In genomic region chr16:14951894-14952293, GRCm38 (mm10) we compare ENCODE assay signal across 24 mouse cellular contexts. TPM values are rescaled to one million over a fixed set of nuclear protein-coding genes. Genes with fewer than 3 reads are reported as not detected.
DNase-seq lines count a peak whose midpoint lies in the region; ATAC-seq lines count a peak whose summit lies in the region.
"Had no signal": no experiment of that assay in that cellular context is flagged by ENCODE, and none has a peak within 500 bp of the region (broad histone marks: within the 10 kb centered on the region; RNA-seq: fewer than 3 reads in every experiment).

No protein-coding gene starts in this region.

- ATAC-seq in embryonic facial prominence, embryonic 14.5 days (ENCODE audit: low read depth), result no peak
- 0 out of 2 replicates have a peak, but pooled peaks have one; percentile 27 for ATAC-seq in stomach, embryonic 15.5 days (ENCODE audit: insufficient read depth, low FRiP score, low read depth)
- ATAC-seq in CD4-positive, CD25-positive, alpha-beta regulatory T cell, adult 4 months, result no peak
- ATAC-seq: forebrain, embryonic 13.5 days; forebrain, postnatal 0 days; hindbrain, postnatal 0 days had no signal

- H3K36me3 ChIP-seq in embryonic facial prominence, embryonic 14.5 days (ENCODE audit: control insufficient read depth, insufficient read depth, low read length), result no peaks in the 10 kb centered on the region
- no peaks in the 10 kb centered on the region for H3K36me3 ChIP-seq in stomach, embryonic 15.5 days
- H3K36me3 ChIP-seq: G1E; heart, embryonic 15.5 days; hindbrain, embryonic 13.5 days had no signal

- no peaks in the 10 kb centered on the region for H3K4me1 ChIP-seq in embryonic facial prominence, embryonic 14.5 days (ENCODE audit: control insufficient read depth, insufficient read depth, low read length)
- H3K4me1 ChIP-seq in stomach, embryonic 15.5 days, result no peaks in the 10 kb centered on the region
- H3K4me1 ChIP-seq: forebrain, embryonic 13.5 days; heart, embryonic 15.5 days; hindbrain, embryonic 13.5 days had no signal

- H3K27me3 ChIP-seq in embryonic facial prominence, embryonic 14.5 days (replicated peaks; ENCODE audit: control insufficient read depth, insufficient read depth, low read length), result no peaks in the 10 kb centered on the region
- no peaks in the 10 kb centered on the region for H3K27me3 ChIP-seq in stomach, embryonic 15.5 days (replicated peaks)
- H3K27me3 ChIP-seq: forebrain, embryonic 13.5 days; hindbrain, embryonic 13.5 days had no signal

- no peak overlapping the region for H3K4me2 ChIP-seq in embryonic facial prominence, embryonic 14.5 days (ENCODE audit: low read depth, low read length)
- no peak overlapping the region for H3K4me2 ChIP-seq in stomach, embryonic 15.5 days
- H3K4me2 ChIP-seq: forebrain, embryonic 13.5 days; heart, embryonic 11.5 days; heart, embryonic 15.5 days; hindbrain, embryonic 13.5 days had no signal

- H3K4me3 ChIP-seq in embryonic facial prominence, embryonic 14.5 days (ENCODE audit: low read depth, low read length), result no peak overlapping the region
- H3K4me3 ChIP-seq in stomach, embryonic 15.5 days (replicated peaks), result no peak overlapping the region
- H3K4me3 ChIP-seq: forebrain, embryonic 13.5 days; heart, embryonic 15.5 days; hindbrain, embryonic 13.5 days had no signal

- H3K9ac ChIP-seq in embryonic facial prominence, embryonic 14.5 days (ENCODE audit: low read depth, low read length), result no peak overlapping the region
- no peak overlapping the region for H3K9ac ChIP-seq in stomach, embryonic 15.5 days
- H3K9ac ChIP-seq: forebrain, embryonic 13.5 days; forebrain, postnatal 0 days; heart, embryonic 15.5 days; hindbrain, embryonic 13.5 days had no signal

- no peak overlapping the region for H3K27ac ChIP-seq in embryonic facial prominence, embryonic 14.5 days (replicated peaks; ENCODE audit: low read depth, low read length)
- no peak overlapping the region for H3K27ac ChIP-seq in stomach, embryonic 15.5 days
- H3K27ac ChIP-seq: forebrain, embryonic 13.5 days; heart, embryonic 15.5 days; hindbrain, embryonic 13.5 days; hindbrain, postnatal 0 days had no signal

- 33% methylated on average over 2 of the region's 2 CpGs for WGBS in embryonic facial prominence, embryonic 14.5 days
- WGBS in stomach, embryonic 15.5 days, result 30% methylated on average over 2 of the region's 2 CpGs

- DNase-seq in heart, adult 11 months, result peak; percentile 17
- no peak for DNase-seq in heart, adult 8-10 months (ENCODE audit: low spot score)
- DNase-seq in 3T3-L1 (ENCODE audit: low read depth, low spot score), result peak; percentile 41
- DNase-seq in embryonic facial prominence, embryonic 14.5 days (ENCODE audit: low spot score), result peak; percentile 24
- DNase-seq in ovary, adult 18-20 months (ENCODE audit: low spot score), result no peak
- DNase-seq: adrenal gland, adult 8-10 months; adrenal gland, postnatal 36 days; cerebellum, adult 2 months; cerebellum, postnatal 10 days; forebrain, postnatal 0 days; gastrocnemius, postnatal 36 days; heart, adult 18-20 months; heart, postnatal 14 days had no signal

- H3K9me3 ChIP-seq in embryonic facial prominence, embryonic 14.5 days (ENCODE audit: control insufficient read depth, low read length), result no peaks in the 10 kb centered on the region
- H3K9me3 ChIP-seq in stomach, embryonic 15.5 days, result no peaks in the 10 kb centered on the region
- H3K9me3 ChIP-seq: forebrain, embryonic 13.5 days; G1E; heart, embryonic 15.5 days; hindbrain, embryonic 13.5 days had no signal

RNA-seq across cellular contexts. Expression of gene Efcab1, which starts 45.5 kb away (rescaled TPM):
- total RNA-seq in heart, adult 8-10 months (2022), result not detected
- 11.3 and 11.7 TPM in 2 replicates for polyA plus RNA-seq in embryonic facial prominence, embryonic 14.5 days (2014; fragmentation: Nextera tagmentation; extraction: Ambion mirVana)
- 13.4 and 14.6 TPM in 2 replicates for polyA plus RNA-seq in stomach, embryonic 15.5 days (2015; fragmentation: Nextera tagmentation; extraction: Ambion mirVana)
- not detected for polyA plus RNA-seq in CD4-positive, CD25-positive, alpha-beta regulatory T cell, adult 4 months (2017; shearing (Covaris generic))
- total RNA-seq: common myeloid progenitor, adult 5-6 weeks; gastrocnemius, adult 8-10 months; gastrocnemius, postnatal 36 days; heart, adult 18-20 months; heart, postnatal 14 days; hematopoietic stem cell, adult 5-6 weeks had no signal
- polyA plus RNA-seq: G1E had no signal

Comparison
In these comparisons a context has a peak if more than half of its experiments do, and no peak if none do; other contexts are left out.
1. DNase-seq: peak in heart, adult 11 months (single experiment), 3T3-L1 (single experiment) and embryonic facial prominence, embryonic 14.5 days (single experiment); none in heart, adult 8-10 months (single experiment) and ovary, adult 18-20 months (single experiment).
2. RNA of gene Efcab1, which starts 45.5 kb away (polyA plus RNA-seq): 13.4 to 14.6 TPM in stomach, embryonic 15.5 days and 11.3 to 11.7 TPM in embryonic facial prominence, embryonic 14.5 days; not detected in CD4-positive, CD25-positive, alpha-beta regulatory T cell, adult 4 months; every median in the first group is over 10 times any median in the second.